Mouse (Mus musculus): ENCODE measurements at regions not wholly inside any gene's neighbourhood (a gene's known extent, or its start where the extent isn't known, plus 50 kb on each side); places are given as distances from the start of the nearest gene placed in this dataset.

- DNase-seq (ENCODE audit: low spot score): no peak
Measured at GRCm38 (mm10) chr15:13765411-13765810, 591.9 kb upstream of the Cdh6 start.

- DNase-seq (ENCODE audit: low spot score): no peak
Measured at GRCm38 (mm10) chr15:13764587-13764986, 591.1 kb upstream of the Cdh6 start.

- no peak for DNase-seq (ENCODE audit: low spot score)
Measured at GRCm38 (mm10) chr15:13746559-13746958, 573.1 kb upstream of the Cdh6 start.

- no peak for DNase-seq (ENCODE audit: low spot score)
Measured at GRCm38 (mm10) chr15:13706276-13706675, 532.8 kb upstream of the Cdh6 start.

- no peak for DNase-seq (ENCODE audit: low spot score)
Measured at GRCm38 (mm10) chr15:13705187-13705586, 531.7 kb upstream of the Cdh6 start.

- DNase-seq (ENCODE audit: low spot score): no peak
Measured at GRCm38 (mm10) chr15:13668193-13668592, 494.7 kb upstream of the Cdh6 start.

GRCm38 (mm10) chr15:13667278-13667677 lies 493.8 kb upstream of the Cdh6 start:
- no peak for DNase-seq (ENCODE audit: low spot score)

GRCm38 (mm10) chr15:13662275-13662674 lies 488.8 kb upstream of the Cdh6 start:
- no peak for DNase-seq (ENCODE audit: low spot score)

GRCm38 (mm10) chr15:13655038-13655437 lies 481.6 kb upstream of the Cdh6 start:
- no peak for DNase-seq (ENCODE audit: low spot score)

- DNase-seq (ENCODE audit: low spot score): no peak
Measured at GRCm38 (mm10) chr15:13635346-13635940, 462.0 kb upstream of the Cdh6 start.

- no peak for DNase-seq (ENCODE audit: low spot score)
Measured at GRCm38 (mm10) chr15:13602133-13602532, 428.7 kb upstream of the Cdh6 start.

GRCm38 (mm10) chr15:13597856-13598255 lies 424.4 kb upstream of the Cdh6 start:
- DNase-seq (ENCODE audit: low spot score): no peak

GRCm38 (mm10) chr15:13593823-13594222 lies 420.3 kb upstream of the Cdh6 start:
- DNase-seq (ENCODE audit: low spot score): no peak

- DNase-seq (ENCODE audit: low spot score): no peak
Measured at GRCm38 (mm10) chr15:13590864-13591263, 417.4 kb upstream of the Cdh6 start.

GRCm38 (mm10) chr15:13583300-13583699 lies 409.8 kb upstream of the Cdh6 start:
- no peak for DNase-seq (ENCODE audit: low spot score)

- no peak for DNase-seq (ENCODE audit: low spot score)
Measured at GRCm38 (mm10) chr15:13582134-13582533, 408.7 kb upstream of the Cdh6 start.

- no peak for DNase-seq (ENCODE audit: low spot score)
Measured at GRCm38 (mm10) chr15:13573621-13574020, 400.1 kb upstream of the Cdh6 start.

GRCm38 (mm10) chr15:13560920-13561319 lies 387.4 kb upstream of the Cdh6 start:
- DNase-seq (ENCODE audit: low spot score): no peak

GRCm38 (mm10) chr15:13549207-13549837 lies 375.8 kb upstream of the Cdh6 start:
- DNase-seq (ENCODE audit: low spot score): peak; percentile 63

GRCm38 (mm10) chr15:13540026-13540425 lies 366.6 kb upstream of the Cdh6 start:
- DNase-seq (ENCODE audit: low spot score): no peak

GRCm38 (mm10) chr15:13534017-13534416 lies 360.5 kb upstream of the Cdh6 start:
- no peak for DNase-seq (ENCODE audit: low spot score)

GRCm38 (mm10) chr15:13529960-13530359 lies 356.5 kb upstream of the Cdh6 start:
- no peak for DNase-seq (ENCODE audit: low spot score)

- DNase-seq (ENCODE audit: low spot score): no peak
Measured at GRCm38 (mm10) chr15:13529050-13529449, 355.6 kb upstream of the Cdh6 start.
